Mouse (Mus musculus) kidney, adult 9 months (tissue): ENCODE measurements around the gene Pik3r3.
"Not testable (repeated sequence)": the region's sequence is repeated elsewhere in the genome, so short reads cannot be mapped to it uniquely, and the experiment has no call there.

Source experiments
- DNase-seq: peaks from one replicate; pipeline ENCODE4 v3.0.0; 2022

The Pik3r3 gene

DNA sequence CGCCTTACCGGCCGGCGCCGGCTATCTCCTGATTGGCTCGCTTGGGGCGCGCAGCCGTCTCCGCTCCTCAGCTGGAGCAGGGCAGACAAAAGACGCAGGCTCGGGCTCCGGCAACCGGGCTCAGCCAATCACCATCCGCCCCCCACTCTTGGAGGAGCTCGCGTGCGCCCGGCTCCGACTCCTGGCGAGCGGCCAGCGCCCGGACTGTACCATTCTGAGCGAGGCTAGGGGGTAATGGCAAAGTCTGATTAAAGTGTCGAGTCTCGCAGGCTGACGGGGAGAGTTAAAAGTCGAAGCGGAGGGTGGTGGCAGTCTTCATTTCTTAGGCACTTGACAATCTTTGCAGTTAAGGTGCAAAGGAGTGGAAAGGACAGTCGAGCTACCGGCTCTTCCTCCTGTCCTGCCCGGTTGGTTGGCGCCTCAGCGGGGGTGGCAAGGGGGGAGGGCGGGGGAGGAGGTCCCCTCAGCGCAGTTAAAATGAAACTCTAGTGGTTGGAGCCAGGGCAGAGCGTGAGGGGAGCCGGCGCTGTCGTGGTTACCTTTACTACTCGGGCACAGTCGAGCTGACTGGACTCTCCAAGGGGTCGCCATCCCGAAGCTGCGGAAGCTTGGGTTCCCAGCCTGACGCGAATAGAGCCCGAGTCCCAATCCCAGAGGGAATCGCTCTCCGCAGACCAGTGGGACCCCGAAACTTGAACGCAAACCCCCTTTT, at the start of gene Pik3r3:
Gene Pik3r3 (plus strand): TSS at position 479 of the 712 bp plus-strand sequence.
- DNase-seq: peak; percentile 99

DNA sequence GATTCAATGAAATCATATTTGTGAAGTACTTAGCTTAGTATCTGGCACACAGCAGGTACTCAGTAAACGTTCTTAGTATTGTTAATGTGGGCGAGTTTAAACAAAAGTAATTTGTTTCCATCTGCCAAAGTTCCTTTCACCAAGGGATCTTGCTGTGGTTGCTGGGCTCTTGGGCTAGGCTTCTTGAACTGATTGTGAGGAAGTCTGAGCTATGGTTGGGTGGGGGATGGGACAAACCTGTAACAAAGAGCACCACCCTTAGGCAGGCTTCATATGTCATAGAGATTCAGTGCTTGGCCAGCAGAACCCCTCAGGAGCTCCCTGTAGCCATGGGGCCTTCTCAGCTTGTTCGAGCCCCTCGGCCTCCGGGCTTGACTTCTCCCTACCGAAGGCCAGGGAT, 48.3 kb upstream of the Pik3r3 start, which contains the start of the genes 1700042G07Rik and Gm49337:
Gene 1700042G07Rik (plus strand): TSS at position 301 of the 400 bp plus-strand sequence.
Gene Gm49337 (plus strand): TSS at position 313 of the 400 bp plus-strand sequence.
- DNase-seq: no peak

DNA sequence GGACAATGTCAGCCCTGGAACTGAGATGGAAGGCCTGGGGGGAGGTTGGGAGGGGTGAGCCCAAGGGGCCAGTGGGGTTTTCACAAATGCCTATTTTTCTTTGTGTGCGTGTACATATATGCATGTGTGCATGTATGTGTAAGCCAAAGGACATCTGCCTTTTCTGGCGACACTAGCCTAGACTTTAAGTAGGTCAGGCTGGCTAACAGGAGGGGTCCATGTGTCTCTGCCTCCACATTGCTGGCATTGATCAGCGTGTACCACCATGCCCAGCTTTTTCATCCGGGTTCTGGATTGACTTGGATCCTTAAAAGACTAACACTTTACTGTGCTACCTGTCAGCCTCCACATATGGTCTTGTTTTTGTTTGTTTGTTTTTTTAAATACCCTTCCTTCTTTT, 47.7 kb upstream of the Pik3r3 start:
- DNase-seq: no peak

DNA sequence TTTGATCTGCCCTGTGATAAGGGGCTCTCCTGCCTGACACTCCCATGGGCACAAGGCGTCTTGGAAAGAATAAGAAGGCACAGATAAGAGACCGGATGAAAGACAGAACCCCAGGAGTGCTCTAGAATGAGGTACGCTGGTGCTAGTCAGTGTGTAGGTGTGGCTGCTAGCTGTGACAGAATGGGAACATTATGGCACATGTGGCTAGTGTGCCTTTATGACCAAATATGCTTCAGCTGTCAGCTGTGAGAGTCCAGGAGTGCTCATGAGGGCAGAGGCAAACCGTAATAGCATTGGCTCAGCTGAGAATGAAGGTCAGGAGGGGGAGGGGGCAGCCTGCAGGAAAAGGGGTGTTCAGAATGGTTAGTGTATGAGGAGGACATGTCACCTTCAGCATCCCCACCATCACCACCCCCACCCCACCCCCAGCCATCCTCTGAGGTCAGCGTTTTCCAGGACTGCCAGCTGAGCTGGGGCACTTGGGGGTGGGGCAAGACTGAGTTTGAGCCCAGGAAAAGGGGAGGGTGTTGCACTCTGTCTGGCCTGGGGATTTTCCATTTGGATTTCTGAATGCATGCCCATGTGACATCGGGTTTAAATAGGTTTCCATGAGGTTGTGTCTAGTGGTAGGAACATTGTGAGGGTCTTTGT, 46.8 kb upstream of the Pik3r3 start:
- peak; percentile 72 for DNase-seq

DNA sequence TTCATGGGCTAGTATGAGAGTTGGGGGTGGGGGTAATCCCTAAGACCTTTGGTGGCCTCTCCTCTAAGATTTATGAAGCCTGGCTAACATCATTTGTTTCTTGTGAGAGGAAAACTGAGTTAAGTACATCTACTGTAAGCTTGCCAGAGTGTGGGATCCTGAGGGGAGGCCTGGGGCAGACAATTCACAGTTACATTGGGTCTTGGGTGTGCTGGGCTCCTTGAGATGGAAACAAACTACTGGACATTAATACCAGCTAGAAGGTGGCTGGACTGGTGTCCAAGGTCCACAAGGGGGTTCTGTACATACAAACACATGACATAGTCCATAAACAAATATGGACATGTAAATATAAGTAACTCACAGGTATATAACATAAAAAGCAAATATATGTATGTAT, 46.3 kb upstream of the Pik3r3 start:
- no peak for DNase-seq

DNA sequence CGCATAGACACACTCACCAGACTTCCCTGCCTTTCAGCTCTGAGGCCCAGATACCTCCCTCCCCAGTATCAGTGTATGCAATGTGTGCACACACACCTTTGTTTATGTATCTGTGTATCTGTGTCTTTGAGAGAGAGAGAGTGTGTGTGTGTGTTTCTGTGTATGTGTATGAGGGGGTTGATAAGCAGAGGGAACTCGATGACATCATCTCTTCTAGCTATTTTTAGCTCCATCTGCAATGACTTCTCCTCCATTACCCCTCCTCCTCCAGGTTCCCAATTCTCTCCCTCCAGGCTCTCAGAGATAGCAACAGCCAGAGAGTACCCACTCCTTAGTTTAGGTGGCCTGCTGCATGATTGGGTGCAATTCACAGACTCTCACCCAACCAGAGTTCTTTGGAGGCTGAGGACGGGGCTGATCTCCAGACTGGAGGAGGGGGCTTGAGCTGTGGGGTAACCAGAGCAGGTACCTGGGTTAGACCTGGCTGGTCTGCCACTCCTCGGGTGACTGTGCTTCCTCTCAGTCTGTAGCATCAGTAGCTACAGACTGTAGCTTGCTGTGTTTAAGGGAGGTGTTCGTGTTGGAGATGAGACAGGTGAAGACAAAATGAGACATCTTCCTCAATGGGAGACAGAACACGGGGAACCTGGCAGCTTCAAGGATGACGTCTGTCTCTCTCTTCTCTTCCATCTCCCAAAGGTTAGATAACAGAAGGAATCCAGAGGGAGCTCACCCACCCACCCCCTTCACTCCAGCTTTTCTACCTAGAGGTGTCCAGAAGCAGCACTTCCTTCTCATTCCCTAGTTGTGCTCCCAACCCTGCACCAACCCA, 45.5 kb upstream of the Pik3r3 start:
- DNase-seq: no peak

DNA sequence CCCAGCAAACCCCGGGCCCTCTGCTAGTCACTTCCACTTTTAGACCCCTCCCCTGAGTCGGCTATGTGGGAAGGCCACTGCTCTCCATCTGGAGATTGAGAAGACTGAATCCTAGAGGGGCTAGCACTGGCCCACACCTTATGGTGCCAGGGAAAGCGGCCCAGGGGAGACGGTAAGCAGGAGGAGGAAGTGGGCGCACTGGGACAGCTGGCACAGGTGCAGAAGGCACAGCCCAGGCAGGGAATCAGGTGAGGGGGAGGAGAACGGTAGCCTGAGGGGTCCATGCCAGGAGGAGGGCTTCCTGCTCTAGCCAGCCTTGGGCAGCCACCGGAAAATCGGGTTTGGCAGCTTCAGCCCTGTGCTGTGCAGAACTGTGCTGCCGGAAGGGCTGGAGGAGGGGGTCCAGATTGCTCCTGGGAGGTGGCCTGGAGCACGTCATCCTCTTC, 44.9 kb upstream of the Pik3r3 start:
- peak; percentile 83 for DNase-seq

DNA sequence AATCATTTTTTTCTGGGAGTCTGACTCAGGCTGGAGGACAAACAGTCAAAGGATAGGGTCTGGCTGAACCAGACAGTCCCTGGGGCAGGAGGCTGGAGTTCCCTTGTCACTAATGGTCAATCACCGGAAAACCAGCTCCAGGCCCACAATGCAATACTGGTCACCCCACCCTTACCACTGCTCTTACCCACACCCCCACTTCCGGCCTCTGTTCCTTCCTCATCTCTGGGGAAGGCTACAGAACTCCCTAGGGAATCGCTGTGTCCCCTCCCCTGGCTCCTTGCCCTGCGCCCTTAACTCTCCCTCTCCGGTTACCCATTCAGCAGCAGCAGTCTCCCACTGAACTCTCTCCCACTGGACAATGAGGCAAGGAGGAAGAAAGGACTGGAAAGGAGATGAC, 44.3 kb upstream of the Pik3r3 start:
- DNase-seq: peak; percentile 86

DNA sequence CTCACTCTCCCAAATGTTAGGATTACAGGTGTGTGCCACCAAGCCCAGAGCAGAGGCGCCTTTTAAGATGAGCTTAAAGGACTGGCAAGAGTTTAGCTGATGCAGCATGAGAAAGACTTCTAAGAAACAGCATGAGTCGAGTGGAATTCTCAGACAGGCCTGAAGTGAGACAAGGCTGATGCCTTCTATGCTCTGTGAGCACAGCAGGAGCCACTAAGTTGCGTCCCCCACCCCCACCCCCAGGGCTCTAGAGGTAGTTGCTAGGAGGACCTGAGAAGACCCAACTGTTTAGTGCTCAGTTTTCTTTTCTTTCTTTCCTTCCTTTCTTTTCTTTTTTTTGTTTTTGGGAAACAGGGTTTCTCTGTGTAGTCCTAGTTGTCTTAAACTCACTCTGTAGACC, 39.3 kb upstream of the Pik3r3 start:
- DNase-seq: no peak

DNA sequence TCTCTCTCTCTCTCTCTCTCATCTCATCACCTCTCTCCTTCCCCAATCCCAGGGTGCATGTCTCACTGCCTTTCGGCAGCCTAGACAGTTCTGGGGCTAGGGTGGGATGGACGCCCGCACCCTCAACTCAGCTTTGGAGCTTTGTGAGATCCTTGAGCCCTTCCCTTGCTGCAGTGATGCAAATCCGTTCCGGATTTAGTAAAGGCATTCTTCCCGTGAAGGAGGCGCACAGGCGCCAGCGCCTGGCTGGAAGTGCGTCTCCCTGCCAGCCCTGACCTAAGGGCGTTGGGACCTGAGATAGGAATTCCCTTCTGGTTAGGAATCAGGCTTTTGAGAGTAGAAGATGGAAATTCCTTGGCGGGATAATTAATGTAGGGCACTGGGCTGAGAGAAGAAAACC, 38.7 kb upstream of the Pik3r3 start:
- DNase-seq: peak; percentile 44

DNA sequence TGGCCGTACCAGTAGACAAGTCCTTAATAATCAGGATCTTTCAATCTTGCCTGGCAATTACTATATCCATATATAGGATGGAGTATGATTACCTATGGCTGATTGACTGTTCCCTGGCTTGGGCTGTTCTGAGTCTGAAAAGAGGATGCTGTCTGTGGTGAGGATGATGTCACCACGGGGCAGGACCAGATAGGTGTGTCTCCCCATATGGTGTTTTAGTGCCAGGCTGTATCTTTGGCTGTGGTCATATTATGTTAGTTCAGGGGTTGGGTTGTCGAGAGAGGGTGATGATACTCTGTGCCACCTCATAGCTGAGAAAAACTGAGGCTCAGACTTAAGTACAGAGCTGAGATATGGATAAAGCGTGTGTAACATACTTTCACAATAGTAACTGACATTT, 36.3 kb upstream of the Pik3r3 start:
- no peak for DNase-seq

DNA sequence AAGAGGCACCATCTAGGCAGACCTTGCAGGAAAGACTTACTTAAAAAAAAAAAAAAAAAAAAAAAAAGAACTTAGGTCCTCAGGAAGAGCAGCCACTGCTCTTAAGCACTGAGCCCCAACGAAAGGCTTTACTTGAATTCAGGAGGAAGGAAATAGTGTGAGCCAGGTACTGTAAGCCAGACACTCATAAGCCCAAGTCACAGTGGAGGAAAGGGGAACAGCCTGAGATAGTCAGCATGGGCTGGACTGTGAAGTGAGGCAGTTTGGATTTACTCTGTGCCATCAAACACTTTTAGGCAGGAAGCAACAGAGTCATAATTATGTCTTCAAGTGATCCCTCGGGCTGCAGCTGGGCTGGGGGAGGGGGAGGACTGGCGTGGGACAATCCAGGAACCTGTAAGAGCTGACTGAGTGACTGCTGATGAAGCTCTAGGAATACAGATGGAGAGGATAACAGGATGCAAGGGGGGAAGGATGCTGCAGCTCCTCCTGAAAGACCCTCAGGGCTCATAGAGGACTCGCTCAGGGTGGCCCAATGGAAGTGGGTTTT, 29.1 kb upstream of the Pik3r3 start:
- DNase-seq: peak; percentile 20

DNA sequence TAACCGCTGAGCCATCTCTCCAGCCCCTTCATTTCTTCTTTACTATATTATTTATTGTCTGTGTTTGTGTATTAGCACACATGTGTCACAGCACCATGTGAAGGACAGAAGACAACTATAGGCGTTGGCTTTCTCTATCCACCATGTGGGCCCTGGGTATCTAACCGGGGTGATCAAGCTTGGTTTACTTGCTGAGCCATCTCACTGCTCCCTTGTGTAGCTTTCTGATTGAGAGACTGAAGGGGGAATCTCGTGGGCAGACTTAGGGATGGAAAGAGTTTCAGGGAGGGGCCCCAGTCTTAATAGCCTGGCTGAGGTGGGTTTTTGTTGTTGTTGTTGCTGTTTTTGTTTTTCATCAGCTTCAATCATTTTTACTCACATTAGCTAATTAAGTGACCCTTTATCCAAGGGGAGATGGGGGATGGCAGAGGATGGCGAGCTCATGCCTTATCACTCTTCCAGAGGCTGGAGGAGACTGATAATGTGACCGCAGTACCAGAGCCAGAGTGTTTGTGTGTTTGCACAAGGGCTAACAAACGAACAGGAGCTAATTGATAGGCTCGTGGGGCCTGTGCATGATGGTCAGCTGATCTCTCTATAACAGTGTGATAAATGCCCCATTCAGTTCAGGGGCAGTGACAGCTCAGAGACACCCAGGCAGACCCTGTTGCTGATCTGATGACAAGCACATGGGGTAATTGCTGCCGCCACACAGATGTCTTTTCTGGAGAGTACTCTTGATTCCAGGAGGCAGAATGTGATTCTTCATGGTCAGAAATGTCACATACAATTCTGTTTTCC, 27.6 kb upstream of the Pik3r3 start:
- DNase-seq: no peak

DNA sequence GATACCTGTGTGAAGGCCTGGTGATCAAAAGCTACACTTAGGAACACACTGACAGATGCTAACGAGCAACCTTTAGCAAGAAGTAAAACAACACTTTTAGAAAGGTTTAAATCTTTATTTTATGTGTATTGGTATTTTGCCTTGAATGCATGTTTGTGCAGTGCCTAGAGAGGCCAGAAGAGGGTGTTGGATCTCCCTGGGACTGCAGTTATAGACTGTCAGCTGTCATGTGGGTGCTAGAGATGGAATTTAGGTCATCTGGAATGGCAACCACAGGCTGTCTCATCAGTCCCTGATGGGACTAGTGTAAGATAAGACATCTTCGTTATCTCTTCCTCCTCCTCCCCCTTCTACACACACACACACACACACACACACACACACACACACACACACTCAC, 23.0 kb upstream of the Pik3r3 start:
- DNase-seq: no peak

DNA sequence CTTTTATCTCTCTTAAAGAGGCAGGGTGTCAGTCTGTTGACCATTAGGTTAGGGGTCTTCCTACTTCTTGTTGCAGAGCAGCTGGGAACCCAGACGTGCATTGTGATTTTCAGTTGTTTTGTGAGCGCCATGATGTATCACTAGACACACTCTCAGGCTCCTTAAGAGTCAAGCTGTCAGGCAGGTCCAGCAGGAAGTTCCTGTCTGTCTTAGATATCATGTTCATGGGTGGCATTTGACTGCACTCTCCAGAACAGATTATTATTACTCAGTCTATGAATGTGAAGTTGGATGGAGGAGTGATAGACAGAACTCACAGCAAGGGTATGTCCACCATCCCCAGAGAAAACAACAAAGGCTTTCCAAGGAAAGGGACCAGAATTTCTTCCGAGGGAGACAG, 17.0 kb upstream of the Pik3r3 start:
- no peak for DNase-seq

DNA sequence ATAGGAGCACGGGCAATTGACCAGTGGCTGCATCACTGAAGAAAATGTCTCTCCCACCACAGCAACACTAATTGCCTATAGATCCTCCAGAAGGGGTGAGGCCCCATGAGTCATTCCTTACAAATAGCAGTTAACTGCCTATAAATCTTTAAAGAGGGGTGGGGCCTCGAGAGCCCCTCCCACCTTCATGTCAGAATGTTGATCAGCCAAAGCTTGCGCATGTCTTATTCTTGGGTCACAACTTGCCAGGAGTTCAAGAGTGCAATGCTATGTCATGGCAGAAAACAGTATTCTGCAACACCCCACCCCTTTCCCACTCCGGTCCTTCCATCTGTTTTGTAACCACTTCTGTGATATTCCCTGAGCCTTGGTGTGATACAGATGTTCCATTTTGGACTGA, 14.9 kb upstream of the Pik3r3 start:
- no peak for DNase-seq

DNA sequence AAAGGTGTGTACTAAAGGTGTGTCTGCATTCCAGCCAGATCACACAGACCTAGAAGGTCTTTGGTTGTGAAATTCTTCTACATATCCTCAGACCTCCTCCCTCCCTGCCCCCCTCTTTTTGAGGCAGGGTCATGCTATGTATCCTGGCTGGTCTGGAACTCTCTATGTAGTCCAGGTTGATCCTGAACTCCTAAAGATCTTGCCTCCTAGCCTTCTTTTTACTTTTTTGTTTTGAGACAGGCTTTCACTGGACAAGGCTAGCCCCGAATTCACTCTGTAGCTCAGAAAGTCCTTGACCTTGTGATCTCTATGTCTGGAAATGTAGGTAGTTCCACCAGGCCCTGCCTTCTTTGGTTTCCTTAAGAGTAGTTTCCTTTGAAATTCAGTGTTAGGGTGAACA, 12.5 kb upstream of the Pik3r3 start:
- DNase-seq: no peak

DNA sequence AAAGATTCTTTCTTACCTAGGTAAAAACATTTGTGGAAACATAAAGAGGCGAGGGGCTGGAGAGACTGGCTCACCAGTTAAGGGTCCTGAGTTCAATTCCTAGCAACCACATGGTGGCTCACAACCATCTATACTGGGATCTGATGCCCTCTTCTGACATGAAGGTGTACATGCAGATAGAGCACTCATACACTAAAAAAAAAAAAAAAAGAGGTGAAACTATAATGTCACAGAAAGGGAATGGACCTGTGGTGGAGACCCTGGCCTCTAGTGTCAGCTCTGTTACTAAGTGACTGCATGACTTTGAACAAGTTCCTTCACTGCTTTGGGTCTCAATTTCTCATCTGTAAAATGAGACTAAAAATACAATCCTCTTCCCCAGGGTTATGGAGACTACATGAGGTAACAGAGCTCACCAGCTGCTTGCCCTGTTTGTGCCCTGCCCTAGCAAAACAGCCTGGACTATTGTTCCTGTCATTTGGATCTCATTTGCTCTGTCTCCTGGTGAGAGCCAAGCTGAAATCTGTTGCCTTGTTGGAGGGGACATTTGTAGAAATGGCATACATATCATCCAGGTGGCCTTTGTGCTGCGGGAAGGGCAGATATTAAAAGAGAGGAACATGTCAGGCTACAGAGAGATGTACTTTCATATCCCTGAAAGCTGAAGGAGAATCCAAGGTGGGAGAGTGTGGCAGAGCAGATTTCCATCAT, 5.4 kb upstream of the Pik3r3 start:
- no peak for DNase-seq

DNA sequence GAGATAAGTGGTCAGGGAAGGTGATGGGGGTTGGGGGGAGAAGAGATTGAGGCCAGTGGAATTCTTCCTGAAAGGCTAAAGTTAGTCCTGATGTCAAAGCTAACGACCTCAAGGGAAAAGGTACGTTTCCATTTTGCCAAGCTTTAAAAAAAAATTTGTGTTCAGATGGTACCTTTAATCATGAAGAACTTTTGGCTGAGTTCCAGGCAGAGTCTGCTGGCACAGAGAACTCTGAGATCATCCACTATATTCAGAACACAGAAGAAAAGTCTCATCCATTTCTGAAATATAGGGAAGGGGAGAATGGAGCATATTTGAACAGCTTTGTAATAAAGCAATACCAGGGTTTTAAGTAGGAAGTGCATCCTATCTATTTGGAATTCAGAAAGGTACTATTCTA, 4.4 kb upstream of the Pik3r3 start:
- DNase-seq: peak; percentile 24

DNA sequence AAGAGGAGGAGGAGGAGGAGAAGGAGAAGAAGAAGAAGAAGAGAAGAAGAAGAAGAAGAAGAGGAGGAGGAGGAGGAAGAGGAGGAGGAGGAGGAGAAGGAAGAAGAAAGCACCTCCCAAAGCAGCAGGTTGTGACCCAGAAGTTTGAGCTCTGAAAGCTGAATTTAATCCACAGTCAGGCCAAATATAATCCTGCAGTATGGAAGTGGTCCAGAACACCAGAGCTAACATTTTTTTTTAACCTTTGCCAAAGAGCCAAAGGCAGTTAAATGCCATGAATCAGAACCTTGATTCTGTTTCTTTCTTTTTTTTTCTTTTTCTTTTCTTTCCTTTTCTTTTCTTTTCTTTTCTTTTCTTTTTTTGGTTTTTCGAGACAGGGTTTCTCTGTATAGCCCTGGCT, 3.8 kb upstream of the Pik3r3 start:
- not testable (repeated sequence) for DNase-seq

DNA sequence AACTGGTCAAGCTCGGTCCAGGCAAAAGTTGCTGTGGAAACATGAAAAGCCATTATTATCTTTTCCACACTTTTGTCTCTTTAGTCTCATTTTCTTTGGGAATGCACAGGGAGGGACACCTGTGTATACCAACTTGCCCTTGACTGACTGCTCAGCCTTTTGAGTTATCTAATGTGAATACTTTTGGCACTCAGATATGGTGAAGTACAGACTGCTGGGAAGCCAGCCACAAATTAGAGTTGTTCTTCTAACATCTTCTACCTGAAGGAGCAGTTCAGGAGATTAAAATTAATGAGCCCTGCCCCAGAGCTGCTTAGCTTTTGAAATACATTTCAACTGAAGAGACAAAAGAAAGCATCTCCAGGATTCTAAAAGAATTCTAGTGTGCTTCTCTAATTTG, 2.4 kb upstream of the Pik3r3 start:
- no peak for DNase-seq
